Mouse (Mus musculus) heart, adult 11 months (tissue): ENCODE data around the gene Dnah12.

Experiments
- DNase-seq: peaks from one replicate; pipeline ENCODE4 v3.0.0; 2022

The Dnah12 gene

DNA sequence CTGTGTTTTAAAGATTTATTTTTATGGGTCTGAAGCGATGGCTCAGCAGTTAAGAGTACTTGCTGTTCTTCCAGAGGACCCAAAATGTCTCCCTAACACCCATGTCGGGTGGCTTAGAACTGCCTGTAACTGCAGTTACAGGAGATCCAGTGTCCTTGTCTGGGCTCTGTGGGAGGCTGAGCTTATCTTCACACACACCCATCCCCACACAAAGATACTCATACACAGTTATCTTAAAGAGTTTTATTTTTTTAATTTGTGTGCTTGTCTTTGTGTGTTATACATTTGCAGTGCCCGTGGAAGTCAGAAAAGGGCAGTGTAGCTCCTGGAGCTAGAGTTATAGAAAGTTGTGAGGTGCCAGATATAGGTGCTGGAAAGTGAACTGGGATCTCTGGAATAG is 197.7 kb downstream of the Dnah12 start:
- DNase-seq: no peak

DNA sequence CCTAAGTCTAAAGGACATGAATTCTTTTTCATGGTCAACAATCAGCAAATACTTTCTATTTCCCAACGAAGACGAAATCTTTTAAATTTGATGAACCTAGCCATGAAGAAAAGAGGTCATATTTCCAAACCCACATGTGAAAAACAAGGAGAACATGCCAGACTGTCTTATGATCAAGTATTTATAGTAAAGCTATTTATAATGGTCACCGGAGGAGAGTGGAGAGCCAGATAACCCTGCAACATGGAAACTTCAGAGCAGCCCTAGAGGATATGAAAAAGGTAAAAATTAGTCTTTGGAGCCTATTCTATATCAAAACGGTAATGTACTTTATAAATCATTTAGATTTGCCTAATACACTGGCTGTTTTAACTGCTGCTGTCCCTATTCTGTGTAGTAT is 201.3 kb downstream of the Dnah12 start, which contains the start of gene Asb14:
Gene Asb14, plus strand, starts transcription at position 166 of the 400 bp plus-strand sequence.
- peak; percentile 81 for DNase-seq

- DNase-seq: peak; percentile 25
Observed at GRCm38 (mm10) chr14:26899490-26899889, 206.4 kb downstream of the Dnah12 start.

- peak; percentile 64 for DNase-seq
Observed at GRCm38 (mm10) chr14:26900893-26901292, 207.8 kb downstream of the Dnah12 start.

DNA sequence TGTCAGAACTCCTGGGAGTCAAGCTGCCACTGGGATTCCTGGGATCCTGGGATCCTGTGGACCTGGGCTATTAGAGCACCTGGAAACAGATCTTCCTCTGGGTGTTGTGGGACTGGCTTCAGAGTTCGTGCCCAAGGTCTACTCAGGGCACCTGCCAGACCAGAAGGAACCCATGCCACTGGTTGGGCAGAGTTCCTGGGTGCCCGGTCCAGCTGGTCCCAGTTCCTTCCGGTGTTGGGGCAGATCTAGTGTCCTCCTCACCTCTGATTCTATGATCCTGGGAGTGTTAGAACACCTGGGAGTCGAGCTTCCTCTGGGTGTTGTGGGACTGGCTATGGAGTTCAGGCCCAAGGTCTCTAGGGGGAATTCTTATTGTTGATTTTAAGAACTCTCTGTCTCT is 214.3 kb downstream of the Dnah12 start:
- DNase-seq: peak; percentile 80

DNA sequence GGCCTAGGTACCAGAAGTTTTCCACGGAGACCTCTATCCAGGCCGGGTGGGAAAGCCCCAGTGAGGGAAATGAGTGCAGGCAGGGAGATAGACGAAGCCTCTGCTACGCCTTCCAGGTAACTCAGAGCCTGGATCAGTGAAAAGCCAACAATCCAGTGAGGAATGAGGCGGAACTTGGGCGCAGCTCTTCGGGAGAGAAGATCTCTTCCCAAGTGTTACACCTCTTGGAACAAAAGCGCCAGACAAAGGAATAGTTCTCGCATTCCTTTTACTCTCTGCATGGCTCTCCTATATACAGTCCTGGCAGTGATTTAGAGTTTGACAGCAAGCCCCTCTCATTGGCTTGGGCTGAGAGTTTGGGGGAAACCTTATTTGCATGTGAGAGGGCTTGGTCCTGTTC is 217.4 kb downstream of the Dnah12 start:
- peak; percentile 41 for DNase-seq

DNA sequence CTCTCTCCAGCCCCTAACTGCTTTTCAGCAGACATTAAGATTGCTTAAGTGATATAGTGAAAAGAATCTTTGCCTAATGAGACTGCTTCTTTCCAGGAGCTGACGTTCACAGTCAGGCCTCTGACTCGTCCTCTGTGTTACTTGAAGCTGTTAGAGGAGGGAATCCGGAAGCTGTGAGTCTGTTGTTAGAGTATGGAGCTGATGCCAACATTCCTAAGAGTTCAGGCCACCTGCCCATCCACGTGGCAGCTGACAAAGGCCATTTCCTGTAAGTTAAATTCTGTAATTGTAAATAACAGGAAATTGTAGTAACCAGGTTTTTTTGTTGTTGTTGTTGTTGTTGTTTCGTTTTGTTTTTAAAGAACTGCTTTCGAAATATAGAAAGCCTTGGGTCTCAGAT is 218.1 kb downstream of the Dnah12 start:
- peak; percentile 93 for DNase-seq

DNA sequence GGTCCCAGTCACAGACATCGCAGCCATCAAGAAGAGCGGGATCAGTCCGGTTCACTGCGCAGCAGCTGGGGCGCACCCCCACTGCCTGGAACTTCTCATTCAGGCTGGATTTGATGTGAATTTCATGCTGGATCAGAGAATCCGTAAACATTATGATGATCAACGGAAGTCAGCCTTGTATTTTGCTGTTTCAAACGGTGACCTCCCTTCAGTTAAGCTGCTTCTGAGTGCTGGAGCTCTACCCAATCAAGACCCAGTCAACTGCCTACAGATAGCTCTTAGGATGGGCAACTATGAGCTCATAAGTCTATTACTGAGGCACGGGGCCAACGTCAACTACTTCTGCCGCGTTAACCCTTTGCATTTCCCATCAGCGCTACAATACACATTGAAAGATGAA is 218.8 kb downstream of the Dnah12 start:
- peak; percentile 65 for DNase-seq

DNA sequence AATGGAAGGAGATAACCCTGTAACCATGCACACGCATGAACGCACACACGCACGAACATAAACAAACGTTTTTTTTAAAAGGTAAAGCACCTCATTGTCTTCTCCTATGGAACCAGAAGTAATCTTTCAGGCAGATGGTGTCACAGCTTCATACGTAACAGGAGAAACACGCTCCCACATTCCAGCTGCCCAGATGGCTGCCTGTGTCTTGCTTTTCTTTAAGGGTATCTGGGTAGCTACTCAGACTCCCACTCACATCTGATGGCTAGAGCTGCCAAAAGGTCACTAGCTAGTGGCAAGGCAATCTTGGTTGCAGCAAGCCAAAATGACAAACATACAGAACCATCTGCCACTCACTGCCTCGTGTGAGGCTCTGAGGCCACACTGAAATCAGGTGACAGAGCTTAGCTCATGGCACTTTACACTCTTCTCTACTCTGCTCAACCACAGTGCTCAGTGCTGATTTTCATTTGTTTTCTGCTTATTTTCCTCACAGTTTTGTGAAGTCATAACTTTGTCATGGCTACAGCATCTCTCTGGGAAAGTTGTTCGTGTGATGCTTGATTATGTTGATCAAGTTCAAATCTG is 220.7 kb downstream of the Dnah12 start:
- no peak for DNase-seq

- no peak for DNase-seq
Observed at GRCm38 (mm10) chr14:26919310-26919709, 226.2 kb downstream of the Dnah12 start.

DNA sequence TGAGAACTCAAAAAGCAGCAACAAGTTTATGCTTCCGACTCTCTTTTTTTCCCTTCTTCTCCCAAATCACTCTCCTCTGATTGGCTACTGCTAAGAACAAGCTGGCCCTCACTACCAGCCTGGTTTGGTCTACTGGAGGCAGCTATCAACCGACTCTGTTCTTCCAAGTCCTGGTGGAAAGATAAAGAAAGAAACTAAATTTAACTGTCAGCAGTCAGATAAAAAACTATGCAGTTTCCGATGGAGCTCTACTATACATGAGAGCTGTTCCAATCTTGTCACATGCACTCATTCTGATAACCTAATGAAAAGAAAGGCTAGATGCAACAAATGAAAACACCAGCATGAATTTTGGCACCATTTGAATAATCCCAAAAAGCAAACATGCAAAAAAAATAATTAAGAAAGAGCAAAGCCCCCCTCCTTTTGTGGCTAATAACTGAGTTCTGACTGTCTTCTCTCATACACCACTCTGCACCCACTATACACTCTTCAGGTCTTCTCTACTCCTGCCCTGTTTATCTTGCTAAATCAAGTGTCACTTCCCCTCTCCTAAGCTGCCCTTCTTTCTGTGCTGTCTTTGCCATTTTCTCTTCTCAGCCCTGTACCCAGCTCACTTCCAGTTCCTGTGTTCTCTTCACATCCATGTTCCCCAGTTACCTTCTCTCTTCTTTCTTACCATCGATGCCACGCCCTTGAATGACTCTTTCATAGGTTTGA is 230.8 kb downstream of the Dnah12 start:
- no peak for DNase-seq

DNA sequence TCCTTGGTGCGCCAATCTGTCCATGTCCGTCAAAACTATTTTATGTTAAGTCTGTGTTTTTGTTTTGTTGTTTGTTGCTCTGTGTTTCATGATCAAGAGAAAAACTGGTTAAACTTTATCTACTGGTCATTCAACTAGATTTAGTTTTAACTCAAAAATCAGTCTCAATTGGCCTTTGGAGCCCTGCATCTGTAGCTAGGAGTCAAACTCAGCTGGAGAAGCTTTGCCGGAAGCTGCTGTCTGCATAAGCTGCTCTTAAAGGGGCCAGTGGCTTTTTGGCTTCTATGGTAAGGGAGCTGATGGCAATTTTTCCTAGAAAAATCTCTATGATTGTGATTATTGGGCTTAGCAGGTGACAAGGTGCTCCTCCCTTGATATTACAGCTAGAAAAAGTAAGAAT is 241.8 kb downstream of the Dnah12 start:
- no peak for DNase-seq

DNA sequence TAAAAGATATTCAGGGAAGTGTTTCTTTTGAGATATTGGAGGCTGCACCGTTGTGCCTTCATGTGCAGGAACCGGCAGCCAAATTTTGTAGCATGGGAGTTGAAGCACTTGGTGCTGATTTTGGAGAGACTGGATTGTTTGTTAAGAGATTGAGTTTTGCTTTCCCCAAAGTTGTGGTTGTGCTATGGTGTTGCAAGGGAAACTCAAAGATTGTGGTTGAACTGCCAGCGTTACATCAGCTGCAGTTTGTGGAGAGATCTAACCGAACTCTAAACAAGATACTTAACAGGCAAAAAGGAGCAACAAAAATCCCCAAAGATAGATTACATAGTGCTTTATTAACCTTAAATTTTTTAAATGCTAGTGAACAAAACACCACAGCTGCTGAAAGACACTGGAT is 242.5 kb downstream of the Dnah12 start:
- no peak for DNase-seq
